Mouse (Mus musculus) CH12.LX (cell line): ENCODE data around the gene Zfp60.

Experiments
- CTCF ChIP-seq, 2 experiments: IDR thresholded peaks in 1 of 2; conservative IDR thresholded peaks in 1 of 2; 2 replicates each; pipeline ENCODE4 v1.5.1; 2011 to 2012; ENCODE audit warnings: low read depth in 2 of 2, low read length in 2 of 2, improper control_type of control experiment in 1 of 2, inconsistent platforms in 1 of 2, mild to moderate bottlenecking in 1 of 2, moderate library complexity in 1 of 2
- EP300 ChIP-seq: IDR thresholded peaks from 2 replicates; pipeline ENCODE4 v1.6.1; 2011; ENCODE audit warnings: low read length, improper control_type of control experiment
- ETS1 ChIP-seq: conservative IDR thresholded peaks from 2 replicates; pipeline ENCODE4 v1.6.1; 2012; ENCODE audit warnings: low read depth, mild to moderate bottlenecking, inconsistent platforms, low read length, improper control_type of control experiment, moderate library complexity
- MAFK ChIP-seq: IDR thresholded peaks from 2 replicates; pipeline ENCODE4 v1.6.1; 2011; ENCODE audit warnings: low read length, improper control_type of control experiment; ENCODE audit not compliant: insufficient replicate concordance
- PAX5 ChIP-seq: IDR thresholded peaks from 2 replicates; pipeline ENCODE4 v1.6.1; 2012; ENCODE audit warnings: low read length, inconsistent platforms, mixed read lengths

DNA sequence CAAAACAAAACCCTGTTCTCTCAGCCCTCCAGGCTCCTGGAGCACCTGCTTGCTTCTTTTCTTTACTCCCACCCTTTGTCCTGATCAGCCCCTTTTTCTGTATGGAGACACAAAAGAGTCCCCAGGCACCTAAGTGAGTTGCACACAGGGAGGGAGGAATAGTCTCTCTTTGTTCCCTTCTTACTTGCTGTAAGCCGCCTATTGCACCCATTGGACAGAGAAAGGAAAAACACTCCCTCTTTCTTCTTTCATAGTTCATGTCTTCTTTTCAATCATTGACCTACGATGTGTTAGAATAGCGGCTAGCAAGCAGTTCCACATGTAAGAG, 25.8 kb downstream of the Zfp60 start:
- TF ChIP-seq PAX5 (no peak), CTCF (conservative IDR thresholded peaks at IDR 0.05 in 1 of 2, IDR thresholded peaks at IDR 0.05 in 1 of 2; ENCODE audit: low read depth in 2 of 2, low read length in 2 of 2) (no peak), ETS1 (no peak), EP300 (no peak), MAFK (no peak)
